Mouse (Mus musculus) heart, postnatal 36 days (tissue): Measurements from ENCODE around the gene Chd1. TPM values are rescaled to one million over a fixed set of nuclear protein-coding genes. Genes with fewer than 3 reads are reported as not detected.
"Not testable (repeated sequence)": the region's sequence is repeated elsewhere in the genome, so short reads cannot be mapped to it uniquely, and the experiment has no call there.

Source experiments
- DNase-seq, 2 experiments: peaks; one replicate each; pipeline ENCODE4 v3.0.0; 2021 to 2022
- intact Hi-C: fragments of 180-260 bp; cut with DNase I; formaldehyde crosslinking; loops from one replicate; pipeline ENCODE4 v1.15.1; 2025
- total RNA-seq, 2 experiments: library from RNA; stranded (reverse); gene quantifications; 2 replicates each; pipeline ENCODE4 v1.2.3; 2021

The Chd1 gene
- total RNA-seq, 2 experiments from 2014 or later: 20.6 to 20.8 TPM

GRCm38 (mm10) chr17:15723866-15724475, 19.2 kb downstream of the Chd1 start:
- peak in 1 of 2 experiments; percentile 12 for DNase-seq
- intact Hi-C loops: loop anchor here (1.0 to 5.0 kb wide), 3 partner anchors 101 to 197 kb away; partner anchors contain the start of gene Pdcd2

- DNase-seq: no peak
- intact Hi-C loops: no loop called here
Observed at GRCm38 (mm10) chr17:15731706-15732105, 26.9 kb downstream of the Chd1 start.

- no peak for DNase-seq
- intact Hi-C loops: loop anchor here (1.0 kb wide), 1 partner anchor 13 kb away; no protein-coding TSS in a partner anchor
Observed at GRCm38 (mm10) chr17:15737346-15737917, 32.7 kb downstream of the Chd1 start.

GRCm38 (mm10) chr17:15741836-15742235, 37.1 kb downstream of the Chd1 start:
- intact Hi-C loops: no loop called here
- DNase-seq: no peak

- intact Hi-C loops: no loop called here
- no peak for DNase-seq
Observed at GRCm38 (mm10) chr17:15742953-15743352, 38.2 kb downstream of the Chd1 start.

- intact Hi-C loops: no loop called here
- DNase-seq: no peak
Observed at GRCm38 (mm10) chr17:15743379-15743778, 38.6 kb downstream of the Chd1 start.

- intact Hi-C loops: no loop called here
- DNase-seq: no peak
Observed at GRCm38 (mm10) chr17:15746696-15747095, 41.9 kb downstream of the Chd1 start.

- no peak for DNase-seq
- intact Hi-C loops: no loop called here
Observed at GRCm38 (mm10) chr17:15748022-15748421, 43.3 kb downstream of the Chd1 start.

GRCm38 (mm10) chr17:15751264-15751663, 46.5 kb downstream of the Chd1 start:
- intact Hi-C loops, DNase-seq: not testable (repeated sequence)

- DNase-seq: no peak
- intact Hi-C loops: no loop called here
Observed at GRCm38 (mm10) chr17:15761191-15761590, 56.4 kb downstream of the Chd1 start.

GRCm38 (mm10) chr17:15769081-15769724, 64.4 kb downstream of the Chd1 start:
- intact Hi-C loops: no loop called here
- DNase-seq: no peak

GRCm38 (mm10) chr17:15773956-15774355, 69.2 kb downstream of the Chd1 start:
- intact Hi-C loops: no loop called here

GRCm38 (mm10) chr17:15774565-15775215, 69.9 kb downstream of the Chd1 start:
- intact Hi-C loops: no loop called here
- DNase-seq: no peak

More at GRCm38 (mm10) chr17:15773956-15774355, 69.2 kb downstream of the Chd1 start:
- DNase-seq: no peak

GRCm38 (mm10) chr17:15776349-15776748, 71.6 kb downstream of the Chd1 start:
- no peak for DNase-seq
- intact Hi-C loops: no loop called here

GRCm38 (mm10) chr17:15777979-15778378, 73.2 kb downstream of the Chd1 start:
- DNase-seq: no peak
- intact Hi-C loops: no loop called here

GRCm38 (mm10) chr17:15787036-15787435, 82.3 kb downstream of the Chd1 start:
- intact Hi-C loops: loop anchor here (2.0 kb wide), 1 partner anchor 1114 kb away; no protein-coding TSS in a partner anchor
- peak in 1 of 2 experiments; percentile 42 for DNase-seq

- DNase-seq: no peak
- intact Hi-C loops: no loop called here
Observed at GRCm38 (mm10) chr17:15790716-15791115, 85.9 kb downstream of the Chd1 start.

- intact Hi-C loops: no loop called here
Observed at GRCm38 (mm10) chr17:15799195-15799793, 94.5 kb downstream of the Chd1 start.

GRCm38 (mm10) chr17:15804008-15804812, 99.4 kb downstream of the Chd1 start:
- intact Hi-C loops: loop anchor here (10.0 kb wide), 1 partner anchor 161 kb away; no protein-coding TSS in a partner anchor
- no peak for DNase-seq

More at GRCm38 (mm10) chr17:15799195-15799793, 94.5 kb downstream of the Chd1 start:
- no peak for DNase-seq
